Mouse (Mus musculus) embryonic facial prominence, embryonic 14.5 days (tissue): ENCODE results near the gene Tmem205. TPM values are rescaled to one million over a fixed set of nuclear protein-coding genes. Genes with fewer than 3 reads are reported as not detected.

Experiments used
- ATAC-seq: fragments of 200-750 bp; cut with Nextera tagmentation; 2 replicates; pipeline ENCODE4 v1.8.0; 2017; ENCODE audit warnings: low read depth, moderate number of reproducible peaks, moderate TSS enrichment
- DNase-seq: peaks from one replicate; pipeline ENCODE4 v3.0.0-alpha.2; 2015; ENCODE audit warnings: low spot score
- H3K27ac ChIP-seq: fragments of 300-500 bp; sonication (generic); replicated peaks from 2 replicates; pipeline ENCODE4 v1.5.1; 2014; ENCODE audit warnings: low read depth, mild to moderate bottlenecking, low read length, moderate library complexity
- H3K27me3 ChIP-seq: fragments of 300-500 bp; sonication (generic); replicated peaks from 2 replicates; pipeline ENCODE4 v1.6.1; 2014; ENCODE audit warnings: low read length; ENCODE audit not compliant: control insufficient read depth, insufficient read depth
- H3K36me3 ChIP-seq: fragments of 300-500 bp; sonication (generic); 2 replicates; pipeline ENCODE4 v1.6.1; 2014; ENCODE audit warnings: low read length, mixed read lengths; ENCODE audit not compliant: control insufficient read depth, insufficient read depth
- H3K4me1 ChIP-seq: fragments of 300-500 bp; sonication (generic); 2 replicates; pipeline ENCODE4 v1.6.1; 2014; ENCODE audit warnings: antibody characterized with exemption, low read length; ENCODE audit not compliant: control insufficient read depth, insufficient read depth
- H3K4me2 ChIP-seq: fragments of 300-500 bp; sonication (generic); 2 replicates; pipeline ENCODE4 v1.6.1; 2014; ENCODE audit warnings: low read depth, mild to moderate bottlenecking, low read length, moderate library complexity, mixed read lengths
- H3K4me3 ChIP-seq: fragments of 300-500 bp; sonication (generic); 2 replicates; pipeline ENCODE4 v1.5.1; 2014; ENCODE audit warnings: low read depth, mild to moderate bottlenecking, low read length
- H3K9ac ChIP-seq: fragments of 300-500 bp; sonication (generic); 2 replicates; pipeline ENCODE4 v1.6.1; 2014; ENCODE audit warnings: low read depth, mild to moderate bottlenecking, low read length, moderate library complexity, mixed read lengths
- H3K9me3 ChIP-seq: fragments of 300-500 bp; sonication (generic); 2 replicates; pipeline ENCODE4 v1.6.1; 2016; ENCODE audit warnings: low read length; ENCODE audit not compliant: control insufficient read depth
- WGBS: fragments of 180-500 bp; shearing (Covaris S2); extraction: QIAGEN DNeasy Blood & Tissue Kit; methylation state at CpG from one replicate; pipeline ENCODE4 v1.1.7; 2014; 5-methylcytosine and 5-hydroxymethylcytosine counted together
- polyA plus RNA-seq: library from polyadenylated mRNA; unstranded; fragments of >200 nt; fragmentation: Nextera tagmentation; extraction: Ambion mirVana; gene quantifications from 2 replicates; pipeline ENCODE4 v1.2.1, GENCODE M21; 2014

The Tmem205 gene
- polyA plus RNA-seq, 1 experiment from 2014 or later, result 53.7 TPM

DNA sequence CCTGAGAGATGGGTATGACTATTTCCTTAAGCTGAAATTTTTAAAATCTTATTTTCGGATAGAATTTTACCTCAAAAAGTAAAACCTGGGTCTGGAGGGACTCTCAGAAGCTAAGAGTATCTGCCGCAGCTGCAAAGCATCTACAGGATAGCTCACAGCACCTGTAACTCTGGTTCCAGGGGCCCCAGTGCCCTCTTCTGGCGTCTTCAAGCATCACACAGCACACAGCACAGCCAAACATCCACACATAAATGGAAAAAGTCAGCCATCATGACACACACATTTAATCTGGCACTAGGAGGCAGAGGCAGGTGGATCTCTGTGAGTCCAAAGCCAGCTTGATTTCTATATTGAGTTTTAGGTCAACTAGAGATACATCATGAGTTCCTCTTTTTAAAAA lies 50.8 kb downstream of the Tmem205 start:
- Histone ChIP-seq H3K4me3 (no peak overlapping the region), H3K9me3 (no peaks in the 10 kb centered on the region), H3K9ac (no peak overlapping the region), H3K27ac (no peak overlapping the region), H3K4me1 (no peaks in the 10 kb centered on the region), H3K4me2 (no peak overlapping the region), H3K36me3 (no peaks in the 10 kb centered on the region), H3K27me3 (no peaks in the 10 kb centered on the region)
- WGBS, result 62% methylated on average over 3 of the region's 3 CpGs
- ATAC-seq, result no peak
- no peak for DNase-seq

DNA sequence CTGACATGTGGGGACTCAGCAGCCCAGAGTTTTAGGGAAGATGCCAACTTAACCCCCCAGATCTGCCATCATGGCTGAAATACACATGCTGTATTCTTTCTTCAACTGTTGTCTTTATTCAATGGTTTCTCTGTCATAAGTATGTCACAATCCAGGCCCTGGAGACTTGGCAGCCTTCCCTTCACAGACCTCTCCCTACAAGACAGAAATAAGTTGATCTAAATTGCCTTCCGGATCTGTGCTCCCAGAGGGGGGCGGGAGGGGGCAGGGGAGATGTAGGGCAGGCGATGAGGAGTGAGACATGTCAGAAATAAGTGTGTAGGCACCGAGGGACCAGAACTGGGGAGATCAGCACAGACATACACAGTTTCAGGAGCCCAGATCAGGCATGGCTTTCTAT lies 55.2 kb downstream of the Tmem205 start:
- no peak overlapping the region for H3K4me2 ChIP-seq
- no peaks in the 10 kb centered on the region for H3K4me1 ChIP-seq
- no peak overlapping the region for H3K9ac ChIP-seq
- H3K4me3 ChIP-seq, result no peak overlapping the region
- DNase-seq, result no peak
- H3K36me3 ChIP-seq, result no peaks in the 10 kb centered on the region
- H3K9me3 ChIP-seq, result no peaks in the 10 kb centered on the region
- no peak for ATAC-seq
- no peaks in the 10 kb centered on the region for H3K27me3 ChIP-seq
- no peak overlapping the region for H3K27ac ChIP-seq
- 52% methylated on average over 4 of the region's 4 CpGs for WGBS

Other genes starting within 250 kb of the Tmem205 start
- gene Ldlr, start 204.1 kb downstream of the Tmem205 start, polyA plus RNA-seq, result 13.9 and 14.1 TPM in 2 replicates
- gene Spc24, start 167.3 kb downstream of the Tmem205 start, polyA plus RNA-seq, result 70.4 and 81.9 TPM in 2 replicates
- gene Kank2, start 128.8 kb downstream of the Tmem205 start, polyA plus RNA-seq, result 10.7 and 12.1 TPM in 2 replicates
- 0.41 and 0.54 TPM in 2 replicates for gene Angptl8, start 92.0 kb downstream of the Tmem205 start, polyA plus RNA-seq
- gene Dock6, start 74.9 kb downstream of the Tmem205 start, polyA plus RNA-seq, result 28.3 and 30.2 TPM in 2 replicates
- gene Rab3d, start 9.4 kb downstream of the Tmem205 start, polyA plus RNA-seq, result 21.6 and 25.3 TPM in 2 replicates
- 2.8 and 3.0 TPM in 2 replicates for gene Ccdc159, start 85 bp downstream of the Tmem205 start, polyA plus RNA-seq
- gene Plppr2, start 9.5 kb upstream of the Tmem205 start, polyA plus RNA-seq, result 10.5 and 14.4 TPM in 2 replicates
- 9.5 and 10.1 TPM in 2 replicates for gene Swsap1, start 28.2 kb upstream of the Tmem205 start, polyA plus RNA-seq
- 4.4 and 4.7 TPM in 2 replicates for gene Epor, start 36.0 kb upstream of the Tmem205 start, polyA plus RNA-seq
- 1.3 and 1.7 TPM in 2 replicates for gene Rgl3, start 61.9 kb upstream of the Tmem205 start, polyA plus RNA-seq
- 2.3 and 4.8 TPM in 2 replicates for gene Ccdc151, start 75.1 kb upstream of the Tmem205 start, polyA plus RNA-seq
- 86.6 and 95.2 TPM in 2 replicates for gene Prkcsh, start 75.2 kb upstream of the Tmem205 start, polyA plus RNA-seq
- gene Elavl3, start 124.5 kb upstream of the Tmem205 start, polyA plus RNA-seq, result 4.6 and 5.1 TPM in 2 replicates
- gene Gm49318, start 143.7 kb upstream of the Tmem205 start, polyA plus RNA-seq, result not detected in 2 replicates
- gene Zfp653, start 143.8 kb upstream of the Tmem205 start, polyA plus RNA-seq, result 6.5 and 9.2 TPM in 2 replicates
- gene Ecsit, start 157.9 kb upstream of the Tmem205 start, polyA plus RNA-seq, result 30.0 and 33.3 TPM in 2 replicates
- gene Cnn1, start 171.7 kb upstream of the Tmem205 start, polyA plus RNA-seq, result 5.5 and 7.1 TPM in 2 replicates
- gene Elof1, start 189.6 kb upstream of the Tmem205 start, polyA plus RNA-seq, result 182 and 196 TPM in 2 replicates
- gene Acp5, start 208.2 kb upstream of the Tmem205 start, polyA plus RNA-seq, result 21.1 and 36.1 TPM in 2 replicates
- 69.3 and 72.6 TPM in 2 replicates for gene Pigyl, start 229.3 kb upstream of the Tmem205 start, polyA plus RNA-seq